Mouse (Mus musculus) liver, postnatal 0 days (tissue): Measurements from ENCODE around the gene Atoh8. TPM values are rescaled to one million over a fixed set of nuclear protein-coding genes. Genes with fewer than 3 reads are reported as not detected.

ENCODE experiments used
- ATAC-seq: fragments of 200-750 bp; cut with Nextera tagmentation; 2 replicates; pipeline ENCODE4 v1.8.0; 2017; ENCODE audit warnings: mild to moderate bottlenecking, moderate library complexity
- DNase-seq: peaks from one replicate; pipeline ENCODE4 v3.0.0-alpha.2; 2016
- H3K27ac ChIP-seq: fragments of 300-500 bp; sonication (generic); 2 replicates; pipeline ENCODE4 v1.5.1; 2014; ENCODE audit warnings: antibody characterized with exemption, moderate library complexity, mild to moderate bottlenecking, low read depth
- H3K27me3 ChIP-seq: fragments of 300-500 bp; sonication (generic); 2 replicates; pipeline ENCODE4 v1.6.1; 2014; ENCODE audit warnings: low read length, control low read depth, mixed read lengths; ENCODE audit not compliant: insufficient read depth
- H3K36me3 ChIP-seq: fragments of 300-500 bp; sonication (generic); replicated peaks from 2 replicates; pipeline ENCODE4 v1.6.1; 2014; ENCODE audit warnings: mild to moderate bottlenecking, control low read depth, low read length, moderate library complexity, mixed read lengths; ENCODE audit not compliant: insufficient read depth
- H3K4me1 ChIP-seq: fragments of 300-500 bp; sonication (generic); 2 replicates; pipeline ENCODE4 v1.6.1; 2014; ENCODE audit warnings: antibody characterized with exemption, mild to moderate bottlenecking, control low read depth; ENCODE audit not compliant: insufficient read depth
- H3K4me2 ChIP-seq: fragments of 300-500 bp; sonication (generic); 2 replicates; pipeline ENCODE4 v1.6.1; 2014; ENCODE audit warnings: low read depth, mild to moderate bottlenecking, low read length, moderate library complexity, mixed read lengths
- H3K4me3 ChIP-seq: fragments of 300-500 bp; sonication (generic); 2 replicates; pipeline ENCODE4 v1.5.1; 2014; ENCODE audit warnings: low read depth, low read length
- H3K9ac ChIP-seq: fragments of 300-500 bp; sonication (generic); replicated peaks from 2 replicates; pipeline ENCODE4 v1.6.1; 2014; ENCODE audit warnings: mild to moderate bottlenecking, moderate library complexity
- H3K9me3 ChIP-seq: fragments of 300-500 bp; sonication (generic); 2 replicates; pipeline ENCODE4 v1.6.1; 2016; ENCODE audit warnings: mild to moderate bottlenecking, control low read depth, low read length, mixed read lengths
- CTCF ChIP-seq: sonication (generic); IDR thresholded peaks from 2 replicates; pipeline ENCODE4 v1.5.1; 2016; ENCODE audit warnings: antibody characterized with exemption, low read depth
- EP300 ChIP-seq: IDR thresholded peaks from 2 replicates; pipeline ENCODE4 v1.6.1; 2016; ENCODE audit warnings: antibody characterized with exemption, low read depth, mild to moderate bottlenecking
- WGBS: fragments of 180-500 bp; shearing (Covaris S2); extraction: QIAGEN DNeasy Blood & Tissue Kit; methylation state at CpG from one replicate; pipeline ENCODE4 v1.1.7; 2014; ENCODE audit not compliant: insufficient replicate concordance; 5-methylcytosine and 5-hydroxymethylcytosine counted together
- polyA plus RNA-seq: library from polyadenylated mRNA; unstranded; fragments of >200 nt; fragmentation: Nextera tagmentation; extraction: Ambion mirVana; gene quantifications from 2 replicates; pipeline ENCODE4 v1.2.1, GENCODE M21; 2015

Gene Atoh8
- polyA plus RNA-seq, 1 experiment from 2014 or later, result 0.96 TPM

- H3K36me3 ChIP-seq, result no peaks in the 10 kb centered on the region
- DNase-seq (no peak), ATAC-seq (no peak)
- H3K4me1 ChIP-seq, result peaks cover 41% of the 10 kb centered on the region
- no peak overlapping the region for H3K4me2 ChIP-seq
- no peaks in the 10 kb centered on the region for H3K9me3 ChIP-seq
- TF ChIP-seq EP300, result no peak
- H3K4me3 ChIP-seq, result no peak overlapping the region
- H3K27ac ChIP-seq, result peak overlapping the region; percentile 98
- no peak overlapping the region for H3K9ac ChIP-seq
- H3K27me3 ChIP-seq, result no peaks in the 10 kb centered on the region
- 81% methylated on average over 5 of the region's 5 CpGs for WGBS
These were observed 34.9 kb upstream of the Atoh8 start for GRCm38 (mm10) chr6:72270258-72270657.

DNA sequence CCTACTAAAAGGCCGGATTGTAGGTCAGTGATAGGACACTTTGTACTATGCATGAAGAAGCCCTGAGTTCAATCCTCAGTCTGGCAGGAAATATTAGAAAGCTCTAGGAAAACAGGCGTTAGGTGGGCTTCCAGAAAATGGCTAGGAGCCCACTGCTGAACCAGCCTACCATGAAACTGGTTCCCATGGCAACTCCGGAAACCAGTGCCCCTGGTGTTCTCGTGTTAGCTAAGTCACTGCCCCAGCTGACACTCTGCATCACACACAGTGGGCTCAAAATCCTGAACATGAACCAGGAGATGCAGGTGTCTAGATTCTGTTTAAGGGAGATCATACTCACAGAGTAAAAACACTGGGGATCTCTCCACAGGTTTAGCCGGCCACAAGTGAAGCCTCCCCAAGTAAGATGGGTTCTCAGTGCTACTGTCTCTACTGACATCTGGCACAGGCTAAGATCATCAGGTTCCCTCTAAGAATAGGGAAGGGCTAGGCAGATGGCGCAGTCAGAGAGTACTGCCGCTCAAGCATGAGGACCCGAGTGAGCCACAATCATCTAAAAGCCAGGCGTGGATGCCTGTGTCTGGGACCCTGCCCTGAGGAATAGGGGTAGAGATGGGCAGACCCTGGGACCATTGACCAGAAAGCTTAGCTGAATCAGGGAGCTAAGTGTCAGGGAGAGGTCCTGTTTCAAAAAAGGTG is 32.9 kb upstream of the Atoh8 start:
- Histone ChIP-seq H3K36me3 (no peaks in the 10 kb centered on the region), H3K4me1 (peaks cover 26% of the 10 kb centered on the region), H3K27ac (no peak overlapping the region), H3K4me2 (no peak overlapping the region), H3K27me3 (no peaks in the 10 kb centered on the region), H3K4me3 (no peak overlapping the region), H3K9ac (no peak overlapping the region), H3K9me3 (no peaks in the 10 kb centered on the region)
- TF ChIP-seq EP300, result no peak
- 65% methylated on average over 9 of the region's 9 CpGs for WGBS
- DNase-seq, result no peak
- ATAC-seq, result no peak

DNA sequence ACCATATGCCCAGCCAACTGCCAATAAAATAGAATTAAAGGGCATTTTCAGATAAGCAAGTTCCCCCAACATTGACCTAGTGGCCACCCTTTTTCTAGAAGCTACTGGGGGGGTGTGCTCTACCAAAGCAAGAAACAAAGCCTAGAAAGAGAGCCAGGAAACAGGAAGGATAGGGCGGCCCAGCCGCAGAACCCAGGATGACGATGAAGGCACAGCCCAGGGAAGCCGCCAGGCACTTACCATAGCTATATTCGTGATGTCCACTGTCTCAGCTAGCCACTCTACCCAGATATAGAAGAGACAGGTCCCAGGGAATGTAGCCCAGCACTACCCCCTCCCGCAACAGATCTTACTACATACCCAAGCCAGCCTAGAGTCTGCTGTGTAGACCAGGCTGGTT is 30.3 kb upstream of the Atoh8 start:
- Histone ChIP-seq H3K4me3 (no peak overlapping the region), H3K4me1 (peaks cover 12% of the 10 kb centered on the region), H3K9ac (no peak overlapping the region), H3K36me3 (no peaks in the 10 kb centered on the region), H3K27ac (no peak overlapping the region), H3K9me3 (no peaks in the 10 kb centered on the region), H3K27me3 (no peaks in the 10 kb centered on the region), H3K4me2 (no peak overlapping the region)
- 48% methylated on average over 6 of the region's 6 CpGs for WGBS
- DNase-seq, result no peak
- TF ChIP-seq CTCF, result no peak
- TF ChIP-seq EP300, result no peak
- ATAC-seq, result no peak

DNA sequence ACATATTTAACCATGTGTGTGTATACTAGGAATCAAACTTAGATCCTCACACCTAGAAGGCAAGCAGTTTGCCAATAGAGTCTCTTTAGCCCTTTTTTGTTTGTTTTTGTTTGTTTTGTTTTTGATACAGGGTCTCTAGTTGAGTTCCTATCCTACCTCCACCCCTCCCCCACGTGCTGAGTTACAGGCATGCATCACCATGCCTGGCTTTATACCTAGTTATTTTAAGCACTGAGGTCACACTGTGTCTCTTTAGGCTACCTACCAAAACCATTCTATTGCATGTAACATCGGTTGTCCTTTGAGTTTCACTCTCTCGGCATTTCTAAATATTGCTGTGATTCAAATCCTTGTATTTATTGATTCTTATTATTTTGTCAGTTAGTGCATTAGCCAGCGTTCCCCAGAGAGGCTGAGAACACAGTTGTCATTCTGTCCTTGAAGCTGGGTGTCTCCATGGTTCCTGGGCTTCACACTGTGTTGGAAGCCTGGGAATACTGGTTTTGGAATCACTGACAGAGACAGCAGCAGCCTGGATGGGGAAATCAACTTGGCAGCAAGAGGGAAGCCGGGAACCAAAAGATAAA is 28.4 kb upstream of the Atoh8 start:
- H3K36me3 ChIP-seq, result no peaks in the 10 kb centered on the region
- WGBS, result 63% methylated on average over 5 of the region's 5 CpGs
- TF ChIP-seq CTCF (no peak), EP300 (no peak)
- H3K27me3 ChIP-seq, result no peaks in the 10 kb centered on the region
- H3K27ac ChIP-seq, result no peak overlapping the region
- H3K9ac ChIP-seq, result no peak overlapping the region
- ATAC-seq, result no peak
- H3K4me3 ChIP-seq, result no peak overlapping the region
- H3K4me2 ChIP-seq, result no peak overlapping the region
- H3K9me3 ChIP-seq, result no peaks in the 10 kb centered on the region
- H3K4me1 ChIP-seq, result peaks cover 11% of the 10 kb centered on the region
- no peak for DNase-seq

DNA sequence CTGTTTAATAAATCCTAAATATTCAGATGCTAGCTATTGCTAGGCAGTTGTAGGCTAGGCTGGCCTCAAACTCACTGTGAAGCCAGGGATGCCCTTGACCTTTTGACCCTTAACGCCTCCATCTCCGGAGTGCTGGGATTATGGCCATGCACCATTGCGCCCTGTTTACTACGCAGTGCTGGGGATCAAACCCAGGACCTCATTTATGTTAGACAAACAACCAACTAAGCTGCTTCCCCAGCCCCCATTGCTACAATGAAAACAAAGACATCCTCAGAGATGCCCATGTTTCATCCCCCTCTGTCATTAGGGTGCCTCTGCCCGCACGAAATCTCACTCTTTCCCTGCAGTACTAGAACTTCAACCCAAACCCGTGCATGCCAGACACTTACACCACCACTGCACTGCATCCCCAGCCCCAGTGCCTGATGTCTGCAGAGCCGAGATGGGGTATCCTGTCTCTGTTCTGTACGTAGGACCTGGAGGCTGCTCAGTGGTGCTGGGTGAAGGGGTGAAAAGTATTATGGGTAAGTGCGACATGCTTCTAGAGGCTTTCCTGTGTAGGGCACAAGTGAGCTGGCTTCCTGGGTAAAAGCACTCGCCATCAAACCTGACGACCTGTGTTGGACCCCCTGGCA is 26.4 kb upstream of the Atoh8 start:
- 73% methylated on average over 12 of the region's 12 CpGs for WGBS
- TF ChIP-seq EP300, result no peak
- TF ChIP-seq CTCF, result no peak
- ATAC-seq, result no peak
- Histone ChIP-seq H3K9me3 (no peaks in the 10 kb centered on the region), H3K4me1 (peaks cover 7% of the 10 kb centered on the region), H3K36me3 (no peaks in the 10 kb centered on the region), H3K27ac (no peak overlapping the region), H3K9ac (no peak overlapping the region), H3K4me2 (no peak overlapping the region), H3K4me3 (no peak overlapping the region), H3K27me3 (no peaks in the 10 kb centered on the region)
- DNase-seq, result no peak

GRCm38 (mm10) chr6:72260981-72261682 is 25.8 kb upstream of the Atoh8 start:
- H3K9ac ChIP-seq, result no peak overlapping the region
- no peaks in the 10 kb centered on the region for H3K9me3 ChIP-seq
- no peak overlapping the region for H3K4me2 ChIP-seq
- no peaks in the 10 kb centered on the region for H3K36me3 ChIP-seq
- TF ChIP-seq CTCF (peak; percentile 99), EP300 (no peak)
- DNase-seq (peak; percentile 94), ATAC-seq (peak; percentile 85)
- H3K27ac ChIP-seq, result no peak overlapping the region
- no peak overlapping the region for H3K4me3 ChIP-seq
- H3K4me1 ChIP-seq, result peaks cover 7% of the 10 kb centered on the region
- H3K27me3 ChIP-seq, result no peaks in the 10 kb centered on the region
- WGBS, result 29% methylated on average over 19 of the region's 19 CpGs
